Mouse (Mus musculus) G1E (cell line): ENCODE measurements around the gene Plod1. TPM values are rescaled to one million over a fixed set of nuclear protein-coding genes. Genes with fewer than 3 reads are reported as not detected.

Source experiments
- ATAC-seq: 2 replicates; pipeline ENCODE4 v1.8.0; 2016; ENCODE audit warnings: mild to moderate bottlenecking; ENCODE audit not compliant: insufficient number of reproducible peaks, poor library complexity, low FRiP score, severe bottlenecking; ENCODE audit errors: extremely low read depth
- DNase-seq: peaks from one replicate; pipeline ENCODE4 v3.0.0; 2012; ENCODE audit warnings: low spot score
- H3K27me3 ChIP-seq: 2 replicates; pipeline ENCODE4 v1.6.1; 2012; ENCODE audit warnings: mild to moderate bottlenecking, low read length, inconsistent platforms; ENCODE audit not compliant: insufficient read depth
- H3K36me3 ChIP-seq: replicated peaks from 2 replicates; pipeline ENCODE3; 2012; ENCODE audit warnings: mild to moderate bottlenecking, inconsistent platforms
- H3K4me1 ChIP-seq: 2 replicates; pipeline ENCODE4 v1.6.1; 2012; ENCODE audit warnings: low read depth, low read length, inconsistent platforms, mixed read lengths; ENCODE audit not compliant: insufficient read depth
- H3K4me3 ChIP-seq: 2 replicates; pipeline ENCODE4 v1.5.1; 2012; ENCODE audit warnings: low read depth, mild to moderate bottlenecking, inconsistent platforms, low read length, moderate library complexity, mixed read lengths
- H3K9me3 ChIP-seq: replicated peaks from 2 replicates; pipeline ENCODE4 v1.6.1; 2012; ENCODE audit warnings: inconsistent platforms
- CTCF ChIP-seq: IDR thresholded peaks from 2 replicates; pipeline ENCODE4 v1.5.1; 2012; ENCODE audit warnings: low read depth, low read length, inconsistent platforms, mixed read lengths
- GATA1 ChIP-seq: IDR thresholded peaks from 2 replicates; pipeline ENCODE4 v1.6.1; 2012; ENCODE audit warnings: borderline replicate concordance, low read length, inconsistent platforms, mixed read lengths
- GATA2 ChIP-seq: IDR thresholded peaks from 2 replicates; pipeline ENCODE4 v1.6.1; 2012; ENCODE audit warnings: low read depth, low read length, inconsistent platforms, borderline replicate concordance
- POLR2AphosphoS5 ChIP-seq: IDR thresholded peaks from 2 replicates; pipeline ENCODE4 v1.6.1; 2012; ENCODE audit warnings: low read depth, low read length, inconsistent platforms; ENCODE audit not compliant: insufficient replicate concordance
- TAL1 ChIP-seq: conservative IDR thresholded peaks from 2 replicates; pipeline ENCODE4 v1.6.1; 2012; ENCODE audit warnings: low read depth, low read length, inconsistent platforms, mixed read lengths
- polyA plus RNA-seq: library from polyadenylated mRNA; stranded (reverse); fragments of >175 nt; gene quantifications from 2 replicates; pipeline ENCODE4 v1.2.3, GENCODE M21; 2012
- total RNA-seq, 2 experiments: library from RNA; stranded (forward) in 1 of 2; stranded (reverse) in 1 of 2; fragments of 200-1000 nt in 1 of 2; fragments of >200 nt in 1 of 2; fragmentation: Nextera tagmentation in 1 of 2; gene quantifications; 2 replicates each; pipeline ENCODE4 v1.2.3; 2014 to 2017

Plod1 gene
- total and polyA plus RNA-seq, 3 experiments = 0.90 to 4.6 (median 2.3) TPM

- Histone ChIP-seq H3K27me3 (peaks cover 17% of the 10 kb centered on the region), H3K4me1 (no peaks in the 10 kb centered on the region), H3K9me3 (no peaks in the 10 kb centered on the region; the same call in 1 of the 2 replicates), H3K4me3 (no peak overlapping the region), H3K36me3 (no peaks in the 10 kb centered on the region)
- no peak for DNase-seq
- no peak for ATAC-seq
- TF ChIP-seq TAL1 (no peak), CTCF (no peak), POLR2AphosphoS5 (no peak)
Measured at GRCm38 (mm10) chr4:147928136-147928535, 8.4 kb downstream of the Plod1 start.

- H3K9me3 ChIP-seq = no peaks in the 10 kb centered on the region; the same call in 1 of the 2 replicates
- TF ChIP-seq GATA1 (no peak), GATA2 (no peak), POLR2AphosphoS5 (no peak)
- no peak overlapping the region for H3K4me3 ChIP-seq
- ATAC-seq (no peak), DNase-seq (no peak)
- H3K4me1 ChIP-seq = peaks cover 4% of the 10 kb centered on the region; the same call in 1 of the 2 replicates
- no peaks in the 10 kb centered on the region for H3K36me3 ChIP-seq
- peaks cover 16% of the 10 kb centered on the region for H3K27me3 ChIP-seq
Measured at GRCm38 (mm10) chr4:147927705-147928104, 8.9 kb downstream of the Plod1 start.

GRCm38 (mm10) chr4:147922341-147922740 lies 14.2 kb downstream of the Plod1 start:
- ATAC-seq (no peak), DNase-seq (no peak)
- Histone ChIP-seq H3K27me3 (peaks cover 7% of the 10 kb centered on the region; the same call in 1 of the 2 replicates), H3K4me1 (peaks cover 5% of the 10 kb centered on the region; the same call in 1 of the 2 replicates), H3K36me3 (no peaks in the 10 kb centered on the region), H3K4me3 (no peak overlapping the region), H3K9me3 (no peaks in the 10 kb centered on the region; the same call in 1 of the 2 replicates)
- no peak for TF ChIP-seq CTCF
- TF ChIP-seq GATA2 = no peak
- TF ChIP-seq POLR2AphosphoS5 = no peak
- TF ChIP-seq TAL1 = no peak
- no peak for TF ChIP-seq GATA1

GRCm38 (mm10) chr4:147920973-147921372 lies 15.6 kb downstream of the Plod1 start:
- Histone ChIP-seq H3K9me3 (no peaks in the 10 kb centered on the region; the same call in 1 of the 2 replicates), H3K4me3 (no peak overlapping the region), H3K36me3 (no peaks in the 10 kb centered on the region), H3K27me3 (peaks cover 7% of the 10 kb centered on the region; the same call in 1 of the 2 replicates), H3K4me1 (peaks cover 5% of the 10 kb centered on the region; the same call in 1 of the 2 replicates)
- TF ChIP-seq GATA2 (no peak), GATA1 (no peak), POLR2AphosphoS5 (no peak), CTCF (no peak), TAL1 (no peak)
- no peak for ATAC-seq
- no peak for DNase-seq

- Histone ChIP-seq H3K9me3 (no peaks in the 10 kb centered on the region), H3K36me3 (no peaks in the 10 kb centered on the region), H3K4me1 (peaks cover 5% of the 10 kb centered on the region; the same call in 1 of the 2 replicates), H3K4me3 (no peak overlapping the region), H3K27me3 (peaks cover 10% of the 10 kb centered on the region)
- peak; percentile 17 for DNase-seq
- TF ChIP-seq GATA2 = no peak
- TF ChIP-seq CTCF = peak; percentile 24; the same call in 1 of the 2 replicates
- ATAC-seq = peak; percentile 48; the same call in 1 of the 2 replicates
Measured at GRCm38 (mm10) chr4:147918459-147919121, 18.0 kb downstream of the Plod1 start.

- Histone ChIP-seq H3K27me3 (peaks cover 34% of the 10 kb centered on the region), H3K4me1 (peaks cover 5% of the 10 kb centered on the region), H3K36me3 (no peaks in the 10 kb centered on the region), H3K4me3 (no peak overlapping the region), H3K9me3 (no peaks in the 10 kb centered on the region)
- no peak for DNase-seq
- TF ChIP-seq TAL1 (no peak), GATA1 (no peak), CTCF (no peak), POLR2AphosphoS5 (no peak), GATA2 (no peak)
- no peak for ATAC-seq
Measured at GRCm38 (mm10) chr4:147909486-147909885, 27.1 kb downstream of the Plod1 start.
